Mouse (Mus musculus) adrenal gland (tissue): ENCODE measurements around the gene Bloc1s4.

Experiments used
- intact Hi-C: fragments of 180-260 bp; cut with DNase I; formaldehyde crosslinking; loops from one replicate; pipeline ENCODE4 v1.15.1; 2025

The Bloc1s4 gene

GRCm38 (mm10) chr5:36720219-36720618, 28.2 kb downstream of the Bloc1s4 start:
- intact Hi-C loops = no loop called here

GRCm38 (mm10) chr5:36719601-36720000, 28.8 kb downstream of the Bloc1s4 start:
- intact Hi-C loops = no loop called here

GRCm38 (mm10) chr5:36719135-36719534, 29.3 kb downstream of the Bloc1s4 start:
- intact Hi-C loops = no loop called here

- intact Hi-C loops = no loop called here
These were observed 30.6 kb downstream of the Bloc1s4 start for GRCm38 (mm10) chr5:36717889-36718288.

- intact Hi-C loops = no loop called here
These were observed 31.6 kb downstream of the Bloc1s4 start for GRCm38 (mm10) chr5:36716816-36717215.

GRCm38 (mm10) chr5:36714832-36715231, 33.6 kb downstream of the Bloc1s4 start:
- intact Hi-C loops = no loop called here

GRCm38 (mm10) chr5:36713693-36714092, 34.8 kb downstream of the Bloc1s4 start:
- intact Hi-C loops = loop anchor here (2.0 kb wide), 1 partner anchor 17 kb away; the partner anchor contains the start of gene D5Ertd579e

GRCm38 (mm10) chr5:36712553-36713534, 35.6 kb downstream of the Bloc1s4 start:
- intact Hi-C loops = loop anchor here (2.0 kb wide), 1 partner anchor 16 kb away; the partner anchor contains the start of gene D5Ertd579e

GRCm38 (mm10) chr5:36711863-36712262, 36.6 kb downstream of the Bloc1s4 start:
- intact Hi-C loops = loop anchor here (2.0 kb wide), 1 partner anchor 15 kb away; the partner anchor contains the start of gene D5Ertd579e

GRCm38 (mm10) chr5:36705792-36706191, 42.7 kb downstream of the Bloc1s4 start:
- intact Hi-C loops = no loop called here

GRCm38 (mm10) chr5:36705390-36705789, 43.1 kb downstream of the Bloc1s4 start:
- intact Hi-C loops = no loop called here

- intact Hi-C loops = no loop called here
These were observed 43.8 kb downstream of the Bloc1s4 start for GRCm38 (mm10) chr5:36704684-36705083.

GRCm38 (mm10) chr5:36700939-36701620, 47.4 kb downstream of the Bloc1s4 start:
- intact Hi-C loops = no loop called here

- intact Hi-C loops = loop anchor here (5.0 kb wide), 1 partner anchor 44 kb away; no protein-coding TSS in a partner anchor
These were observed 49.8 kb downstream of the Bloc1s4 start for GRCm38 (mm10) chr5:36698689-36699088.

GRCm38 (mm10) chr5:36698067-36698670, 50.3 kb downstream of the Bloc1s4 start:
- intact Hi-C loops = loop anchor here (5.0 kb wide), 1 partner anchor 44 kb away; no protein-coding TSS in a partner anchor
